Mouse (Mus musculus) CH12.LX (cell line): ENCODE data around the gene Oxa1l.

Experiments used
- CTCF ChIP-seq, 2 experiments: IDR thresholded peaks in 1 of 2; conservative IDR thresholded peaks in 1 of 2; 2 replicates each; pipeline ENCODE4 v1.5.1; 2011 to 2012; ENCODE audit warnings: low read depth in 2 of 2, low read length in 2 of 2, improper control_type of control experiment in 1 of 2, inconsistent platforms in 1 of 2, mild to moderate bottlenecking in 1 of 2, moderate library complexity in 1 of 2
- ETS1 ChIP-seq: conservative IDR thresholded peaks from 2 replicates; pipeline ENCODE4 v1.6.1; 2012; ENCODE audit warnings: low read depth, mild to moderate bottlenecking, inconsistent platforms, low read length, improper control_type of control experiment, moderate library complexity
- MAFK ChIP-seq: IDR thresholded peaks from 2 replicates; pipeline ENCODE4 v1.6.1; 2011; ENCODE audit warnings: low read length, improper control_type of control experiment; ENCODE audit not compliant: insufficient replicate concordance
- MAX ChIP-seq: IDR thresholded peaks from 2 replicates; pipeline ENCODE4 v1.6.1; 2011; ENCODE audit warnings: low read length, improper control_type of control experiment
- MAZ ChIP-seq: IDR thresholded peaks from 2 replicates; pipeline ENCODE4 v1.6.1; 2012; ENCODE audit warnings: low read depth, mild to moderate bottlenecking, inconsistent platforms, low read length, improper control_type of control experiment, moderate library complexity
- NRF1 ChIP-seq: IDR thresholded peaks from 2 replicates; pipeline ENCODE4 v1.6.1; 2014; ENCODE audit warnings: low read depth, mild to moderate bottlenecking, inconsistent platforms, low read length, improper control_type of control experiment, moderate library complexity
- POLR2AphosphoS2 ChIP-seq: IDR thresholded peaks from 2 replicates; pipeline ENCODE4 v1.6.1; 2011; ENCODE audit warnings: low read depth, low read length, improper control_type of control experiment
- UBTF ChIP-seq: IDR thresholded peaks from 2 replicates; pipeline ENCODE4 v1.6.1; 2012; ENCODE audit warnings: low read depth, mild to moderate bottlenecking, inconsistent platforms, low read length, improper control_type of control experiment, moderate library complexity

- TF ChIP-seq NRF1 (no peak), MAX (no peak), ETS1 (no peak), UBTF (no peak), POLR2AphosphoS2 (no peak), MAZ (no peak), CTCF (conservative IDR thresholded peaks at IDR 0.05 in 1 of 2, IDR thresholded peaks at IDR 0.05 in 1 of 2; ENCODE audit: low read depth in 2 of 2, low read length in 2 of 2) (no peak), MAFK (no peak)
Measured at GRCm38 (mm10) chr14:54390843-54391242, 30.2 kb downstream of the Oxa1l start.
